Mouse (Mus musculus) spleen, adult 2 months (tissue): ENCODE results near the gene Srpr. TPM values are rescaled to one million over a fixed set of nuclear protein-coding genes. Genes with fewer than 3 reads are reported as not detected.

Experiments
- DNase-seq, 2 experiments: peaks; one replicate each; pipeline versions ENCODE4 v3.0.0 to v3.0.0-alpha.2; 2012 to 2021; ENCODE audit warnings: low spot score in 2 of 2, low read depth in 1 of 2
- H3K27ac ChIP-seq: fragments of 200-500 bp; 2 replicates; pipeline ENCODE4 v1.5.1; 2012; ENCODE audit warnings: low read length, inconsistent platforms; ENCODE audit not compliant: insufficient read depth
- H3K27me3 ChIP-seq: fragments of 200-500 bp; 2 replicates; pipeline ENCODE4 v1.6.1; 2012; ENCODE audit warnings: mild to moderate bottlenecking, moderate library complexity, low read length, inconsistent platforms; ENCODE audit not compliant: control insufficient read depth, insufficient read depth
- H3K36me3 ChIP-seq: fragments of 200-500 bp; 2 replicates; pipeline ENCODE4 v1.6.1; 2012; ENCODE audit warnings: mild to moderate bottlenecking, low read length, inconsistent platforms; ENCODE audit not compliant: control insufficient read depth, insufficient read depth
- H3K4me1 ChIP-seq: fragments of 200-500 bp; 2 replicates; pipeline ENCODE4 v1.6.1; 2011; ENCODE audit warnings: inconsistent platforms; ENCODE audit not compliant: control insufficient read depth, insufficient read depth, insufficient read length
- H3K4me3 ChIP-seq: fragments of 200-500 bp; 2 replicates; pipeline ENCODE4 v1.5.1; 2011; ENCODE audit warnings: mild to moderate bottlenecking, inconsistent platforms; ENCODE audit not compliant: insufficient read depth, insufficient read length; ENCODE audit errors: extremely low read depth
- CTCF ChIP-seq: fragments of 200-500 bp; IDR thresholded peaks from 2 replicates; pipeline ENCODE4 v1.5.1; 2011; ENCODE audit warnings: mild to moderate bottlenecking, inconsistent platforms; ENCODE audit not compliant: insufficient read depth, insufficient read length, insufficient replicate concordance; ENCODE audit errors: extremely low read depth
- POLR2A ChIP-seq: fragments of 200-500 bp; IDR thresholded peaks from 2 replicates; pipeline ENCODE4 v1.6.1; 2011; ENCODE audit warnings: low read depth, low read length, inconsistent platforms
- whole genome bisulfite sequencing: fragments of 180-500 bp; shearing (Covaris S2); methylation state at CpG from one replicate; pipeline ENCODE4 v1.1.7; 2018; 5-methylcytosine and 5-hydroxymethylcytosine counted together
- polyA plus RNA-seq: library from polyadenylated mRNA; depleted of rRNA; stranded (reverse); fragments of >200 nt; gene quantifications from 2 replicates; pipeline ENCODE4 v1.2.3, GENCODE M21; 2012

Gene Srpr
- polyA plus RNA-seq, 1 experiment = 34.0 TPM

GRCm38 (mm10) chr9:35173331-35173730, 26.6 kb upstream of the Srpr start:
- peaks cover 3% of the 10 kb centered on the region; the same call in 1 of the 2 replicates for H3K36me3 ChIP-seq
- H3K4me3 ChIP-seq = no peak overlapping the region
- no peak overlapping the region for H3K27ac ChIP-seq
- TF ChIP-seq POLR2A (no peak), CTCF (no peak)
- no peaks in the 10 kb centered on the region for H3K27me3 ChIP-seq
- 56% methylated on average over 1 of the region's 1 CpGs for WGBS
- no peak for DNase-seq
- H3K4me1 ChIP-seq = peaks cover 3% of the 10 kb centered on the region; the same call in 1 of the 2 replicates

- H3K27me3 ChIP-seq = no peaks in the 10 kb centered on the region
- peak within 1 kb of the TSS; percentile 84 for H3K27ac ChIP-seq
- peak; percentile 85 to 98 for DNase-seq
- peaks cover 3% of the 10 kb centered on the region; the same call in 1 of the 2 replicates for H3K4me1 ChIP-seq
- peak within 1 kb of the TSS; percentile 94 for H3K4me3 ChIP-seq
- TF ChIP-seq POLR2A (peak; percentile 81), CTCF (no peak)
- no peaks in the 10 kb centered on the region for H3K36me3 ChIP-seq
- 1% methylated on average over 38 of the region's 38 CpGs for WGBS
Observed at GRCm38 (mm10) chr9:35175251-35176123, 24.5 kb upstream of the Srpr start, which contains the start of gene Dcps. TSS of gene Dcps (minus strand) at chr9:35176061.

- Histone ChIP-seq H3K36me3 (no peaks in the 10 kb centered on the region), H3K4me1 (peaks cover 3% of the 10 kb centered on the region; the same call in 1 of the 2 replicates), H3K27ac (no peak overlapping the region; the same call in 1 of the 2 replicates), H3K27me3 (no peaks in the 10 kb centered on the region), H3K4me3 (peak overlapping the region; percentile 94; the same call in 1 of the 2 replicates)
- no peak for DNase-seq
- TF ChIP-seq CTCF = no peak
- TF ChIP-seq POLR2A = no peak
- 40% methylated on average over 14 of the region's 14 CpGs for WGBS
Observed at GRCm38 (mm10) chr9:35176124-35176659, 23.8 kb upstream of the Srpr start.

GRCm38 (mm10) chr9:35182832-35183231, 17.1 kb upstream of the Srpr start:
- whole genome bisulfite sequencing = 48% methylated on average over 2 of the region's 2 CpGs
- no peak for DNase-seq
- H3K36me3 ChIP-seq = peaks cover 5% of the 10 kb centered on the region; the same call in 1 of the 2 replicates
- TF ChIP-seq POLR2A = no peak
- TF ChIP-seq CTCF = no peak
- peaks cover 10% of the 10 kb centered on the region; the same call in 1 of the 2 replicates for H3K4me1 ChIP-seq
- no peaks in the 10 kb centered on the region for H3K27me3 ChIP-seq
- no peak overlapping the region for H3K27ac ChIP-seq
- H3K4me3 ChIP-seq = no peak overlapping the region

- Histone ChIP-seq H3K4me1 (peaks cover 10% of the 10 kb centered on the region; the same call in 1 of the 2 replicates), H3K36me3 (peaks cover 5% of the 10 kb centered on the region; the same call in 1 of the 2 replicates), H3K27me3 (no peaks in the 10 kb centered on the region), H3K4me3 (no peak overlapping the region), H3K27ac (no peak overlapping the region)
- TF ChIP-seq CTCF (no peak), POLR2A (no peak)
- 35% methylated on average over 5 of the region's 5 CpGs for WGBS
- no peak for DNase-seq
Observed at GRCm38 (mm10) chr9:35183359-35183758, 16.6 kb upstream of the Srpr start.

- Histone ChIP-seq H3K36me3 (peaks cover 13% of the 10 kb centered on the region), H3K4me1 (peaks cover 10% of the 10 kb centered on the region; the same call in 1 of the 2 replicates), H3K27me3 (no peaks in the 10 kb centered on the region), H3K4me3 (no peak overlapping the region), H3K27ac (no peak overlapping the region)
- 32% methylated on average over 4 of the region's 4 CpGs for WGBS
- TF ChIP-seq CTCF = no peak
- TF ChIP-seq POLR2A = no peak
- peak in 1 of 2 experiments; percentile 16 for DNase-seq
Observed at GRCm38 (mm10) chr9:35186430-35186829, 13.5 kb upstream of the Srpr start.
